Mouse (Mus musculus) spleen, adult 2 months (tissue): ENCODE data around the gene Rps6kl1.

Source experiments
- CTCF ChIP-seq: fragments of 200-500 bp; IDR thresholded peaks from 2 replicates; pipeline ENCODE4 v1.5.1; 2011; ENCODE audit warnings: mild to moderate bottlenecking, inconsistent platforms; ENCODE audit not compliant: insufficient read depth, insufficient read length, insufficient replicate concordance; ENCODE audit errors: extremely low read depth
- POLR2A ChIP-seq: fragments of 200-500 bp; IDR thresholded peaks from 2 replicates; pipeline ENCODE4 v1.6.1; 2011; ENCODE audit warnings: low read depth, low read length, inconsistent platforms

- TF ChIP-seq CTCF (no peak), POLR2A (no peak)
Observed at GRCm38 (mm10) chr12:85178294-85178693, 27.2 kb upstream of the Rps6kl1 start.
